Mouse (Mus musculus) forelimb bud, embryonic 11.5 days (tissue): ENCODE measurements around the gene Khdc4.

Experiments
- DNase-seq: peaks from one replicate; pipeline ENCODE4 v3.0.0-alpha.2; 2012; ENCODE audit warnings: low read depth, low spot score

Gene Khdc4

GRCm38 (mm10) chr3:88684980-88685941 lies at the start of gene Khdc4:
Khdc4 (plus strand) TSS chr3:88685803.
- DNase-seq = peak; percentile 98

DNA sequence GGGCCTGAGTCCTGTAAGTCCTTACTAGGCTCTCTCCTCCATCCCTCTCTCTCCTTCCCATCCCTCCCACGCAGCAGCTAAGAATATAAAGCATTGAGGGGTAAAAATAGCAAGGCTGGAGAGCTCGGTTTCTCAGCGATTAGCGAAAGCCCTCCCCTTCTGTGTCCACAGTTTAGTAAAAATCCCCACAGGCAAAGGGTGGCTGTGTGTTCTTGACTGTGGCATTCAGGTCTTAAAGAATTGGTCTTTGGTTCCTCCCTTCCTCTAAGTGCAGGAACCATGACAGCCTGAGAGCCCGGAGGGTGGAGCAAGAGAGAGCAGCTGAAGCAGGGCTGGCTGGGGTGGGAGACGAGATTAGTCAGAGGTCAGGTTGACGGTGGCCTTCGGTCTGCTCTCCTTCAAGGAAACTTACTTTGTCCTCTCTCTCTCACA lies 49.0 kb upstream of the Khdc4 start:
- no peak for DNase-seq

GRCm38 (mm10) chr3:88637134-88637533 lies 48.5 kb upstream of the Khdc4 start:
- no peak for DNase-seq

DNA sequence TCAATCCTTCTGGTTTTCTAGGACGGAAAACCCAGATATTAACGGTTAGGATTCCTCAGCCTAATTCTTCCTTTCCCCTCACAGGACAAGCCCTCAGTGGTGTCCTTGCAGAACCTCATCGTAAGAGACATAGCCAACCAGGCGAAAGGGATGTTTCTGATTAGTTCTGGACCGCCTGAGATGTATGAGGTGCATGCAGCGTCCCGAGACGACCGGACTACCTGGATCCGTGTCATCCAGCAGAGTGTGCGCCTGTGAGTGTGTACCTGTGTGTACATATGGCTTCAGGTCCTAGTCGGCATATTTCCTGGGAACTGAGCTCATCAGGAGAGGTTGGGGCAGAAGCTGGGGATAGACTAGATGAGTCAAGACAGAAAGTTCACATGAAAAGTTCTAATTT lies 46.4 kb upstream of the Khdc4 start:
- no peak for DNase-seq

- DNase-seq = peak; percentile 66
Observed at GRCm38 (mm10) chr3:88640676-88641075, 44.9 kb upstream of the Khdc4 start.

DNA sequence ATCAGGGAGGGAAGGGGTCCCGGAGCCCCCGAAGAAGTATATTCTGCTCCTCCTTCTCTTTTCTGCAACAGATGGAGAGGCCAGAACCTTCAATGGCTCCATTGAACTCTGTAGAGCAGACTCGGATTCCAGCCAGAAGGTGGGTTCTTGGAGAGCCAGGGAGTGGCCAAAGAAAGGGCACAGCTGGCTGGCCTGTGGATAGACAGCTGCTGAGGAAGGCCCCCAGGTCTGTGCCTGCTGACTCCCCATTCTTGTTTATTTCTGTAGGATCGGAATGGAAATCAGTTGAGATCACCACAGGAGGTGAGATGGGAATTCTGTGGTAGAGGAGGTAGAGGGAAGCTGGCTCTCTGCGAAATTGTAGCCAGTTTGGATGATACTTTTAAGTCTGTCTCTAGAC lies 42.5 kb upstream of the Khdc4 start:
- DNase-seq = no peak

DNA sequence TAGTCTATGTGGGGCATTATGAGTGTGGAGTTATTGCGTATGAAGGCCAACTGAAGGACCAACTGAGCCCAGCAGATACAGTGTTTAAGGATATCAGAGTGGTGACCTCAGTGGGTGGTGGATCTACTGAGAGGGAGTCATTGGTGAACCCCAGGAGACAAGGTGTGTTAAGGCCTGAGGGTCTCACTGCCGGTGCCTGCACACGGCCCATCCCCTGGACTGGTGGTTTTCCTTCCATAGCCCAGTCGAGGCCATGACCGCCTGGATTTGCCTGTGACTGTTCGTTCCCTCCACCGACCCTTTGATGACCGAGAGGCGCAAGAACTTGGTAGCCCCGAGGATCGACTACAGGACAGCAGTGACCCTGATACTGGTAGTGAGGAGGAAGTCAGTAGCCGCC lies 39.7 kb upstream of the Khdc4 start:
- DNase-seq = no peak

GRCm38 (mm10) chr3:88646426-88646995 lies 39.1 kb upstream of the Khdc4 start:
- no peak for DNase-seq

- DNase-seq = no peak
Observed at GRCm38 (mm10) chr3:88647076-88647475, 38.5 kb upstream of the Khdc4 start.

GRCm38 (mm10) chr3:88647779-88648413 lies 37.7 kb upstream of the Khdc4 start:
- no peak for DNase-seq

GRCm38 (mm10) chr3:88648452-88649168 lies 37.0 kb upstream of the Khdc4 start:
- DNase-seq = no peak

DNA sequence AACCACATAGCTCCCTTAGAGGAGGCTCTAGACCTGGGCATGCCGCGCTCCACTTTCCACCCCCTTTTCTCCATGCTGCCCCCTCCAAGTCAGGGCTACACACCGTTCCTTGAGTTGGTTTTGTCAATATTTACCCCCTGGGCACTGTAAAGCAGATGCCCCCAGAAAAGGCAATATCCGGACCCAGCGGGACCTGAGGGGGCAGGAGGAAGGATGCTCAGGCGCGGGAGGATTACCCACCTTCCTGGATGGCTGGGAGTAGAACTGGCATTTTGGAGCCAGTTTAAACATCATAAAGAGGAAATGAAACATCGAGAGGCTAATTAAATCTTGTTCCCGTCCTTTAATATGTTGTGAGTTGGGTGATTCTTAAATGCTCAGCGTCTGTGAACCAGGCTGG lies 36.4 kb upstream of the Khdc4 start:
- no peak for DNase-seq

GRCm38 (mm10) chr3:88649967-88650366 lies 35.6 kb upstream of the Khdc4 start:
- DNase-seq = no peak

GRCm38 (mm10) chr3:88650713-88651504 lies 34.7 kb upstream of the Khdc4 start:
- no peak for DNase-seq

GRCm38 (mm10) chr3:88651669-88652618 lies 33.7 kb upstream of the Khdc4 start:
- no peak for DNase-seq

DNA sequence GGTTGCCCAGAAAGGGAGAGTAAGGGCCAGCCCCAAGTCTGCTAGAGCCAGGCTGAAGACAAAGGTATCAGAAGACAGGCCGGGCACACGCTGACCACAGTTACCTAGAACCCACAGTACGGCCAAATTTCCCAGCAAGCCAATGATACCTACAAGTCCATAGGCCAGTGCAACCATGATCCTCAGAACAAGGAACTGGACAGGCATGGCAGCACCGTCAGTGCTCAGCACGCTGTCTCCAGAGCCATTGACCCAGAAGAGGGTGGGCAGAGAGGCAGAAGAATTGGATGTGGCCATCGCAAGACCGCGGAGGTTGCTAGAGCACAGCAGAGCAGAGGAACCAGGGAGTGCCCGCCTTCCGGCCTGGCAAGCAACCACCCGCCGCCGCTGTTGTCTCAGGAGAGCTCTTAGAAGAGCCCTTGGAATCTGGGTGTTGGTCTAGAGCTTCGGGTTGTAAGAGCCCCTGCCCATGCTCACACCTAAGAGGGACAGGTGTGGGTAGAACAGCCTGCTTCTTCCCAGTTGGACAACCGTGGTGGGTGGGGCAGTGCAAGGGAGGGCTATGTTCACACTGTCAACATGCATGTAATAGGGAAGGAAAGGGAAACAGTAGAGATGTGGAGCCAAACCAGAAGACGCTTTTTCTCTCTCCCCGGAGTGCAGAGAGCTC lies 32.6 kb upstream of the Khdc4 start, which contains the start of gene Rxfp4:
Gene Rxfp4, minus strand, starts transcription at position 297 of the 670 bp plus-strand sequence.
- DNase-seq = no peak

- DNase-seq = no peak
Observed at GRCm38 (mm10) chr3:88653516-88654370, 31.9 kb upstream of the Khdc4 start.

GRCm38 (mm10) chr3:88654621-88655020 lies 31.0 kb upstream of the Khdc4 start:
- DNase-seq = no peak
